Mouse (Mus musculus) testis, adult 2 months (tissue): ENCODE data around the gene Fam120b. TPM values are rescaled to one million over a fixed set of nuclear protein-coding genes. Genes with fewer than 3 reads are reported as not detected.

Experiments
- H3K27ac ChIP-seq: fragments of 200-500 bp; 2 replicates; pipeline ENCODE4 v1.5.1; 2012; ENCODE audit warnings: low read depth, low read length; ENCODE audit not compliant: control insufficient read depth, insufficient read depth
- H3K27me3 ChIP-seq: fragments of 200-500 bp; 2 replicates; pipeline ENCODE4 v1.6.1; 2012; ENCODE audit warnings: mild to moderate bottlenecking, low read length, moderate library complexity; ENCODE audit not compliant: control insufficient read depth, insufficient read depth
- H3K36me3 ChIP-seq: fragments of 200-500 bp; 2 replicates; pipeline ENCODE4 v1.6.1; 2012; ENCODE audit warnings: mild to moderate bottlenecking, low read length; ENCODE audit not compliant: control insufficient read depth, insufficient read depth
- H3K4me1 ChIP-seq: fragments of 200-500 bp; 2 replicates; pipeline ENCODE4 v1.6.1; 2012; ENCODE audit warnings: low read length; ENCODE audit not compliant: control insufficient read depth, insufficient read depth
- H3K4me3 ChIP-seq: fragments of 200-500 bp; 2 replicates; pipeline ENCODE4 v1.5.1; 2012; ENCODE audit warnings: low read depth, mild to moderate bottlenecking, low read length, moderate library complexity, mixed read lengths; ENCODE audit not compliant: control insufficient read depth
- CTCF ChIP-seq: fragments of 200-500 bp; IDR thresholded peaks from 2 replicates; pipeline ENCODE4 v1.5.1; 2012; ENCODE audit warnings: low read depth, mild to moderate bottlenecking, inconsistent platforms, low read length, moderate library complexity; ENCODE audit not compliant: control insufficient read depth, insufficient read depth, insufficient replicate concordance
- POLR2A ChIP-seq: fragments of 200-500 bp; IDR thresholded peaks from 2 replicates; pipeline ENCODE4 v1.6.1; 2012; ENCODE audit warnings: low read depth, mild to moderate bottlenecking, inconsistent platforms, low read length, moderate library complexity; ENCODE audit not compliant: control insufficient read depth
- polyA plus RNA-seq: library from polyadenylated mRNA; depleted of rRNA; stranded (reverse); fragments of >200 nt; gene quantifications from 2 replicates; pipeline ENCODE4 v1.2.3, GENCODE M21; 2012; rRNA removed

The Fam120b gene
- polyA plus RNA-seq, 1 experiment = 16.8 TPM

DNA sequence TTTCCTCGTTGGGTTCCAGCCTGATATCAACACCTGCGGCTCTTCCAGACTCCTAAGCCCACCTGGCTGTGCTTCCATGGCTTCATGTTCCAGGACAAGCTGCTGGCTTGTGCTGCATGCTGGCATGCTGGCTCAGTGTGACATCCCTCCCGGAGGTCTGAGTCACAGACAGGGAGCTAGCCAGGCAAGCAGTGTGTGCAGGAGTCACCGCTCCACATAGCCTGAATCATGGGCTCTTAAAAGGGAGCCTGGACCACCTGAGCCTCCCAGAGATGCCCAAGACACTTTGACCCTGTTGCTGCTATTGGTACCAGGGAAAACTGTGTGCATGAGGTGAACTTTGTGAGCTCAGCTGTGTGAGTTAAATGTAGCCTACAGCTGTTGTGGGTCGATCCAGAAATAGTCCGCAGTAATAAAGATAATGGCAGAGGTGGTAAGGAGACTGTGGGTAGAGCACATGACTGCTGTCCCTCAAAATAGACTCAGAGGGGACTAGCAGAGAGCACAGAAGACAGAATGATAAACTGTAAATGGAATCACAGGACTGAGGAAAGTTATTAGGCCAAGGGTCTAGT is 66.0 kb downstream of the Fam120b start:
- TF ChIP-seq POLR2A (no peak), CTCF (no peak)
- H3K4me3 ChIP-seq = no peak overlapping the region

DNA sequence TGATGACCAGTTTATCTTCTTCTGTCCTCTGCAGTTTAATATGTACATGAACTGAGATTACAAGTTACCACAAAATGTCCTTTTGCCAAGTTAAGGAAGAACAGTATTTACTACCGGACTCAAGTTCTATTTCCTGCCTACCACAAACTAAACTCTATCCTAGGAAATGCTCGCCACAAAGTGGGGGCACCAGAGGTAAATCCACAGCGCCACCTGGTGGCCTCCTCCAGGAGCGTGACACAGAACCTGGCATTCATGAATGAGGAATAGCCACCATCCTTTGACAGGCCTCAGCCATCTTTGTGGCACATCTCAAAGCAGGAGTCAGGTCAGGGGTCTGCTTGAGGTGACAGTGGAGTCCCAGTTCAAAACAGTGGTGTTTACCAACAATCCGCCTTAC is 71.7 kb downstream of the Fam120b start:
- no peak for TF ChIP-seq POLR2A
- peak; percentile 89 for TF ChIP-seq CTCF

More for the DNA sequence above, 66.0 kb downstream of the Fam120b start:
- Histone ChIP-seq H3K4me1 (no peaks in the 10 kb centered on the region), H3K27ac (no peak overlapping the region), H3K27me3 (no peaks in the 10 kb centered on the region), H3K36me3 (no peaks in the 10 kb centered on the region)

GRCm38 (mm10) chr17:15472671-15473070 is 76.7 kb downstream of the Fam120b start:
- no peaks in the 10 kb centered on the region for H3K4me1 ChIP-seq
- no peak overlapping the region for H3K27ac ChIP-seq
- TF ChIP-seq POLR2A = no peak
- no peak for TF ChIP-seq CTCF
- H3K4me3 ChIP-seq = no peak overlapping the region
- peaks cover 3% of the 10 kb centered on the region for H3K36me3 ChIP-seq
- no peaks in the 10 kb centered on the region for H3K27me3 ChIP-seq

More for the DNA sequence above, 71.7 kb downstream of the Fam120b start:
- H3K4me1 ChIP-seq = no peaks in the 10 kb centered on the region
- H3K27ac ChIP-seq = no peak overlapping the region
- no peak overlapping the region for H3K4me3 ChIP-seq
- no peaks in the 10 kb centered on the region for H3K27me3 ChIP-seq
- H3K36me3 ChIP-seq = no peaks in the 10 kb centered on the region

Other genes starting within 250 kb of the Fam120b start
- 0.78 and 1.2 TPM in 2 replicates for gene Dll1, start 19.3 kb upstream of the Fam120b start, polyA plus RNA-seq
- gene Psmb1, start 103.5 kb downstream of the Fam120b start, polyA plus RNA-seq = 50.8 and 58.3 TPM in 2 replicates
- gene Tbp, start 103.7 kb downstream of the Fam120b start, polyA plus RNA-seq = 230 and 281 TPM in 2 replicates
- 8.5 and 9.0 TPM in 2 replicates for gene Pdcd2, start 131.1 kb downstream of the Fam120b start, polyA plus RNA-seq
- gene Prdm9, start 168.2 kb downstream of the Fam120b start, polyA plus RNA-seq = 2.9 and 3.2 TPM in 2 replicates